Mouse (Mus musculus): ENCODE results near the gene Ubash3a. TPM values are rescaled to one million over a fixed set of nuclear protein-coding genes. Genes with fewer than 3 reads are reported as not detected.

The Ubash3a gene
- total RNA-seq, 2 experiments from 2014 or later: 0.85 to 1.4 TPM

- DNase-seq: no peak
Observed at GRCm38 (mm10) chr17:31280269-31280668, 72.6 kb downstream of the Ubash3a start.

DNA sequence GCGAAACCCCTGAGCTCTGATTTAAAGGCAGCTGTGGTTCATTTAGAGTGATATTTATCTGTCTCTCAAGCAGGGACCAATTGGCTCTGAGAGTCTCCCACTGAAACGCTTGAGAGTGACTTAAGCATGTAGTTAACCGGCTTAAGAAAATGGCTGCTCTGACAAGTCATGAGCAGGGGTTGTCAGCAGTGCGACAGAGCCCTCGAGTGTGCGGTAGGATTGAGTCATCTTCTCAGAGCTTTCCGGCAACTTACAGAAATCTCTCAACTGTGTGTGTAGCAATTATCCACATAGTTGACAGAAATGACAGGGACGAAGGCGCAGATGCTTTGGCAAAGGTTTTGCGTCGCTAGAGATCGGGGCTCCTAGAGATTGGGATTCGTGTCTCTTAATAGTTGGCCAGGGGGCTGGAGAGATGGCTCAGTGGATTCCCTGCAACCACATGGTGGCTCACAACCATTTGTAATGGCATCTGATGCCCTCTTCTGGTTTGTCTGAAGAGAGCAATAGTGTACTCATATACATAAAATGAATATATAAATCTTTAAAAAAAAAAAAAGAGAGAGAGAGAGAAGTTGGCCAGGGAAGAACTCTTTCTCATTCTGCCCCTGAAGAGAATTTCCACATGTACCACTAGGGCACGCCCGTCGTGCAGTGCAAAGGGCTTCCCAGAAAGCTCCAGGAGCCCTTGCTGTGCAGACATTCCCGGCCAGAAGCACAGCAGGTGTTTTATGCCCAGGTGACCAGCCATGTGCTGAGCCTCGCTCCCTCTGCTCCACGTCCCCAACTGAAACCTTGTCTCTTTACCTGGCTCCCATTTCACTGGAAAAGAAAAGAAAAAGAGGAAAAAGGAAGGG is 74.4 kb downstream of the Ubash3a start:
- no peak for DNase-seq

DNA sequence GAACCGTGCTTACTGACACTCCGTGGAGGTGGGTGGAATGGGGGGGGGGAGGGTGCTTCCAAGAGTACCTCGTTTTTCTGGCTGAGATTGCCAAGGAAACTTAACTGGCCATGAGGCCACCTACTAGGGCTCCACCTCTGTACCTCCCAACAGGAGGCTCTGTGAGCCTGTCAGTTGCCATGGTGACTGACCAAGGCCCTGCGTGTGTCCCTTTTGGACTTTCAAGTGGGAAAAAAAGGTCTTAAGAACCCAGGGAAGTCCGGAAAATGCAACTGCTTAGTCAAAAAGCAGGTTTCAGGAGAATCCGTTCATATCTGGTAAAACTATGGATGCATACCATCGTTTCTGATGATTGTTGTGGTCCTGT is 75.0 kb downstream of the Ubash3a start:
- no peak for DNase-seq

DNA sequence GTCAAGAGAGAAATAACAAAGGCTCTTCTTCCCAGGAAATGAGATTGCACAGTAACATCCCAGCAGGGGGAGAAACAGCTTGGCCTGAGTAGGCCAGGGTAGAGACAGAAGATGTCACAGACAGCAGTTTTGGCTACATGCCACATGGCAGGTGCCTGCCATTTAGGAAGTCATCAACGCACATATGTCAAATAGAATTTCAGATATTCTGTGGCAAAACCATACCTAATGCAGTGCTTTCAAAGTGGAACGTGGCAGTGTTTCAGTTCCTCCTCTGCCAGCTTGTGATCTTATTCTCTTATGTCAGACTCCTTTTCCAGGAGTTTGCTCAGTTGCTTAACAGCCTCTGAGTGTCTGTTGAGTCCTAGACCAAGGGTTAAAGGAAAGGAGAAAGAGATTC is 78.2 kb downstream of the Ubash3a start:
- no peak for DNase-seq

- no peak for DNase-seq
Observed at GRCm38 (mm10) chr17:31286492-31286891, 78.8 kb downstream of the Ubash3a start, which contains the start of gene Slc37a1. Gene Slc37a1, plus strand, starts transcription at chr17:31286792.

DNA sequence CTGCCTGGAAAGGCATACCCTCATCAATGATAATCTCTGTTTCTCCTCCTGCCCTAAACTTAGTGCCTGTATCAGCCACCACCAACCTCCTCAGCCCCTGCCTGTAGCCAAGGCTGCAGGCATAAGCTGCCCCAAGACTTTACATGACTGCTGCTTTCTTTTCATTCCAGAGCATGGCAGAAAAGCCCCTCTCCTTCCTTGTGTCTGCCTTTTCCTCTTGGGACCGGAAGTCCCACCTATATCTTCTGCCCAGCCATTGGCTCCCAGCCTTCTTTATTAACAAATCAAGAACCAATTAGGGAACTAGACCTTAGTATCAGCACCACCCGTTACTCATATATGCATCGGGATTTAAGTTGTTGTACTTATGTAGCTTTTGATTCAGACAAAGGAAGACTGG is 79.5 kb downstream of the Ubash3a start:
- DNase-seq: no peak

DNA sequence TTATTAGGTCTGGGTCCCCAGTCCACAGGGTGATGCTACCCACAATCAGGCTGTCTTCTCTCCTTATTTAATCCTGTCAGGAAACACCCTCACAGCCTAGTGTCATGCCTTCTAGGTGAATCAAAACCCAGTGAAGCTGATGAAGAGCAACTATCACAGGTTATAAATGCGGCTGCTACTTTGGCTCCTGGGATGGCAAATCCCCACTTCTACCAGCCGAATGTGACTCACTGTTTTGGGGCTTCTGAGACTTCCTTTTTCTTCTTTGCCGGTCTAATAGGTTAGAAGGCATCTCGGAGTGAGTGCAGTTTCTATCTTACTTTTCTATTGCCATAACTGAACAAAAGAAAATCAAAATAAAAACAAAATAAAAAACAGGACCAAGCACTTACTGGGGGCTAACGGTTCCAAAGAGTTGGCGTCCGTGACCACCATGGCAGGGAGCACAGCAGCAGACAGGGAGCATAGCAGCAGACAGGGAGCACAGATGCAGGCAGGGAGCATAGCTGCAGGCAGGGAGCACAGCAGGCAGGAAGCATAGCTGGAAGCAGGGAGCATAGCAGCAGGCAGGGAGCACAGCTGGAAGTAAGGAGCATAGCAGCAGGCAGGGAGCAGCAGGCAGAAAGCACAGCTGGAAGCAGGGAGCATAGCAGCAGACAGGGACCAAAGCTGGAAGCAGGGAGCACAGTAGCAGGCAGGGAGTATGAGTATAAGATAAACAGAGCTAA is 81.5 kb downstream of the Ubash3a start:
- DNase-seq: no peak

DNA sequence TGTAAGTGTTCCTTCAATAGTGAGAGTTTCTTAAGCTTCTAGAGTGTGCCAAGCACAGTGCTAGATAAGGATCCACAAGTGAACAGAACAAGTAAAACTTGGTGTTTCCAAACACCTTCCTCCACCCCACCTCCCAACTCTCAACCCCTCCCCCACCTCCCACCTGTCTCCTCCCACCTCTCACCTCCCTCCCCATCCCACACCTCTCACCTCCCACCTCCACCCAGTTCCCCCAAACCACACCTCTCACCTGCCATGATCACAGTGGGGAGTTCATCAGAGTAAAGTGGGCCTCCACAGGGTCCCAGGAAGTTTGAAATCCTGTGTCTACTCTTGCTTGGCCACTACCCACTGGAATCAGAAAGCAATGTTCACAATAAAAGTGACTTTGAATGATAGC is 82.6 kb downstream of the Ubash3a start:
- no peak for DNase-seq

DNA sequence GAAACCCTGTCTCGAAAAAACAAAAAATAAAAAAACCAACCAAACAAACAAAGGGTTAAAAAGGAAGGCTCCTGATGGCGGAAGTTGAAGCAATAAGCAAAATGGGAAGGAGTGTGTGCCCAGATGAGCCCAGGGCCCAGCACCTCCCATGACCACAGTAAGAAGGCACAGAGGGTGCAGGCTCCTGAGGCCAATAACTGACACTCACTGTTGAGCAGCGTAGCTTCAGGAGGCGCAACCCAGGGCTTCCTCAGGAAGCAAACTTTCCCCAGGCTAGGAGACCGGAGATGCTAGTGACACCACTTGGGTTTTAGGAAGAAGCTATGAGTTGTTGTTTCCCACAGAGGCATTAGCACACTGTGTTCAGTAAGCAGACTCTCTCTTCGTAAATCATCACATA is 83.2 kb downstream of the Ubash3a start:
- DNase-seq: no peak

- no peak for DNase-seq
Observed at GRCm38 (mm10) chr17:31294363-31295214, 86.9 kb downstream of the Ubash3a start.

- no peak for DNase-seq
Observed at GRCm38 (mm10) chr17:31295215-31295891, 87.7 kb downstream of the Ubash3a start.

DNA sequence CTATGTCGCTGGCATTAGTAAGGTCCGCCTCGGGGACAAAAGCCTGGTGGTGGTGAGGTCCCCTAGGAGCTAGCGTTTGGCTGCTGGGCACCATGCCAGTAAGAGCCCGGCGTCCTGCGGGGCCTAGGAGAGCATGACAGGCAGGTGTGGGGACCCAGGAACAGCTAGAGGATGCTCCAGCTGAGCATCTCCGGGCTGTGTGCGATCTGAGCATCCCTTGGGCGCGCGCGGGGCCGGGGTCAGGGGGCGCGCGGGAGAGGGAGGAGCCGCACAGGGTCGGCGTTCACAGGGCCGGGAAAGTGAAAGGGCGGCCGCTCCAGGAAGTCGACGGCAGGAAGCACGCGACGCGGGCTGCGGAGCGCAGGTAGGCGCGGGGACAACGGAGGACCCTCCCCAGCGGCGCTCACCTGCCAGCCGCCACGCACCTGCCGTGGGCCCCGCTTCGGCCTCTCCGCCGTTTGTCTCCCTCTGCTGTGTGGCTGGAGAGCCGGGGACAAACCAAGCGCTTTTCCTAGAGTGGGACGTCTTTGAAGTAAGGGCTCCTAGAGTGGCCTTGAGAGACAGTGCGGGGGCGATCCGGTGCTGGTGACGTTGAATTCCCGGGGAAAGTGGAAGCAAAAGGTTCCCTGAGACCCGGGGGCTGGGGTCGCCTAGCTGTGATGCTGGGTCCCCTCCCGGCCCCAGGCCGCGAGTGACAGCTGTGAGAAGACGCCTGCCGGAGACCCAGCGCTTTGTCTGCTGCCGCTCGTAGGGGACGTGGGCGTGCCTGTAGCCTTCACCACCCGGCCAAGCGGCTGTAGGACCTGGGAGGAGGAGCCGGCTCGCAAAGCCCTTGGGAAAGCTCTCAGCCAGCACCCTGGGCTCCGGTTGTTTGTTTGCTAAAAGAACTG is 88.5 kb downstream of the Ubash3a start:
- DNase-seq: peak; percentile 64 to 70

Other genes with a start within 250 kb of the Ubash3a start
- gene Abcg1, start 150.2 kb upstream of the Ubash3a start, total RNA-seq (2021): 10 to 100 TPM; 69.6 to 73.1 TPM
- gene Tff3, start 78.2 kb upstream of the Ubash3a start, total RNA-seq (2021): not detected
- gene Tff2, start 63.6 kb upstream of the Ubash3a start, total RNA-seq (2021): not detected
- gene Tff1, start 42.6 kb upstream of the Ubash3a start, total RNA-seq (2021): not detected
- gene Tmprss3, start 8.9 kb upstream of the Ubash3a start, total RNA-seq (2021): not detected
- gene Rsph1, start 69.5 kb downstream of the Ubash3a start, total RNA-seq (2021): 10 to 100 TPM; 10.8 to 14.3 TPM
- 1 to 10 TPM; 5.4 to 7.1 TPM for gene Slc37a1, start 78.9 kb downstream of the Ubash3a start, total RNA-seq (2021)
- gene Pde9a, start 178.3 kb downstream of the Ubash3a start, total RNA-seq (2021): 10 to 100 TPM; 20.7 to 31.6 TPM

Data from layer of hippocampus, postnatal 36 days (tissue).